Mouse (Mus musculus) lung, embryonic 16.5 days (tissue): ENCODE results near the gene Bag5. TPM values are rescaled to one million over a fixed set of nuclear protein-coding genes. Genes with fewer than 3 reads are reported as not detected.

Experiments used
- ATAC-seq: fragments of 200-750 bp; cut with Nextera tagmentation; 2 replicates; pipeline ENCODE4 v1.8.0; 2017; ENCODE audit warnings: low read depth, mild to moderate bottlenecking, moderate library complexity
- H3K27ac ChIP-seq: fragments of 300-500 bp; sonication (generic); 2 replicates; pipeline ENCODE4 v1.5.1; 2014; ENCODE audit warnings: mild to moderate bottlenecking, control low read depth, low read length
- H3K27me3 ChIP-seq: fragments of 300-500 bp; sonication (generic); 2 replicates; pipeline ENCODE4 v1.6.1; 2014; ENCODE audit warnings: low read depth, low read length, mixed read lengths; ENCODE audit not compliant: control insufficient read depth, insufficient read depth
- H3K36me3 ChIP-seq: fragments of 300-500 bp; sonication (generic); 2 replicates; pipeline ENCODE4 v1.6.1; 2014; ENCODE audit warnings: low read length; ENCODE audit not compliant: control insufficient read depth, insufficient read depth
- H3K4me1 ChIP-seq: fragments of 300-500 bp; sonication (generic); replicated peaks from 2 replicates; pipeline ENCODE4 v1.6.1; 2014; ENCODE audit warnings: low read length, mixed read lengths; ENCODE audit not compliant: control insufficient read depth, insufficient read depth
- H3K4me2 ChIP-seq: fragments of 300-500 bp; sonication (generic); 2 replicates; pipeline ENCODE4 v1.6.1; 2014; ENCODE audit warnings: low read depth, low read length, control low read depth
- H3K4me3 ChIP-seq: fragments of 300-500 bp; sonication (generic); 2 replicates; pipeline ENCODE4 v1.5.1; 2014; ENCODE audit warnings: mild to moderate bottlenecking, low read length, control low read depth
- H3K9ac ChIP-seq: fragments of 300-500 bp; sonication (generic); 2 replicates; pipeline ENCODE4 v1.6.1; 2014; ENCODE audit warnings: low read length, control low read depth
- H3K9me3 ChIP-seq: fragments of 300-500 bp; sonication (generic); 2 replicates; pipeline ENCODE4 v1.6.1; 2016; ENCODE audit warnings: low read length; ENCODE audit not compliant: control insufficient read depth
- WGBS: fragments of 180-500 bp; shearing (Covaris S2); extraction: QIAGEN DNeasy Blood & Tissue Kit; methylation state at CpG from one replicate; pipeline ENCODE4 v1.1.7; 2014; 5-methylcytosine and 5-hydroxymethylcytosine counted together
- polyA plus RNA-seq: library from polyadenylated mRNA; unstranded; fragments of >200 nt; fragmentation: Nextera tagmentation; extraction: Ambion mirVana; gene quantifications from 2 replicates; pipeline ENCODE4 v1.2.1, GENCODE M21; 2015

Gene Bag5
- polyA plus RNA-seq = 50.2 and 50.7 TPM in 2 replicates

DNA sequence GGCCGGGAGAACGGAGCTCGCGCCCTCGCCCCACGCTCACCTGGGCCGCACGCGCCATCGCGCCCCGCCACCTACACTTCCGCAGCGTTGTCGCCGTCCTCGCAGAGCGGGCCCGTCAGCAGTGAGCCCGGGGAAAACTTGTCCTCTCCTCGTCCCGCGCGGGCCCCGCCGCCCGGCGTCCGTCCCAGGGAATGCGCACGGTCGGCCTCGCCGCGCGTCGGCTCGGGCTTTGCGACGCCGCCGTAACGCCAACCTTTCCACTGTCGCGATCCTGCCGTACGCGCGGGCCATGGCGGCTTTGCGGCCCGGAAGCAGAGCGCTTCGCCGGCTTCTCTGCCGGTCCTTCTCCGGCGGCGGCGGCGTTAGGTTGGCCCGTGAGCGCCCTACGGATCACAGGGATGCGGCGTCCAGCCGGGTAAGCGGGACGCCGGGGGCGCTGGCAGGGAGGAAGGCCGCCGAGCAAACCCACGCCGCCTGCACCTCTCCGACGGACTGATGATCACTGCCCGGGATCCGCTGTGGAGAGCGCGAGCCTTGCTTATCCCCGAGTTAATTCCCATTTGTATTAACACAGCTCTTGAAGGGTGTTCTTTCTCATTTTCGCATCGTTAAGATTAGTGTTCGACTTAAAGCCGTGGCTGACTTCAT, at the start of gene Bag5, which contains the start of gene Apopt1:
TSS of gene Bag5 (minus strand) at position 254 of the 648 bp plus-strand sequence.
TSS of gene Apopt1 (plus strand) at position 258 of the 648 bp plus-strand sequence.
- no peaks in the 10 kb centered on the region for H3K9me3 ChIP-seq
- H3K36me3 ChIP-seq = peaks cover 26% of the 10 kb centered on the region
- peak within 1 kb of the TSS; percentile 88 for H3K4me2 ChIP-seq
- H3K27ac ChIP-seq = peak within 1 kb of the TSS; percentile 63
- 0% methylated on average over 57 of the region's 86 CpGs for WGBS
- H3K27me3 ChIP-seq = no peaks in the 10 kb centered on the region
- peak within 1 kb of the TSS; percentile 99 for H3K9ac ChIP-seq
- ATAC-seq = peak; percentile 96
- peaks cover 17% of the 10 kb centered on the region for H3K4me1 ChIP-seq
- H3K4me3 ChIP-seq = peak within 1 kb of the TSS; percentile 100

GRCm38 (mm10) chr12:111760306-111760908, 47.4 kb upstream of the Bag5 start:
- peak overlapping the region; percentile 84; the same call in 1 of the 2 replicates for H3K27ac ChIP-seq
- H3K36me3 ChIP-seq = peaks cover 2% of the 10 kb centered on the region
- H3K4me2 ChIP-seq = peak overlapping the region; percentile 99
- no peak overlapping the region for H3K9ac ChIP-seq
- peaks cover 20% of the 10 kb centered on the region for H3K4me1 ChIP-seq
- H3K27me3 ChIP-seq = no peaks in the 10 kb centered on the region
- 42% methylated on average over 7 of the region's 7 CpGs for WGBS
- H3K9me3 ChIP-seq = no peaks in the 10 kb centered on the region
- H3K4me3 ChIP-seq = peak overlapping the region; percentile 89
- peak; percentile 8; the same call in 1 of the 2 replicates for ATAC-seq

GRCm38 (mm10) chr12:111759176-111760061, 46.4 kb upstream of the Bag5 start:
- Histone ChIP-seq H3K36me3 (peaks cover 2% of the 10 kb centered on the region), H3K9ac (peak overlapping the region; percentile 90), H3K9me3 (no peaks in the 10 kb centered on the region), H3K27me3 (no peaks in the 10 kb centered on the region), H3K4me1 (peaks cover 20% of the 10 kb centered on the region), H3K4me3 (peak overlapping the region; percentile 89), H3K27ac (peak overlapping the region; percentile 84), H3K4me2 (peak overlapping the region; percentile 99)
- peak; percentile 37 for ATAC-seq
- under 1% methylated on average over 35 of the region's 35 CpGs for WGBS

DNA sequence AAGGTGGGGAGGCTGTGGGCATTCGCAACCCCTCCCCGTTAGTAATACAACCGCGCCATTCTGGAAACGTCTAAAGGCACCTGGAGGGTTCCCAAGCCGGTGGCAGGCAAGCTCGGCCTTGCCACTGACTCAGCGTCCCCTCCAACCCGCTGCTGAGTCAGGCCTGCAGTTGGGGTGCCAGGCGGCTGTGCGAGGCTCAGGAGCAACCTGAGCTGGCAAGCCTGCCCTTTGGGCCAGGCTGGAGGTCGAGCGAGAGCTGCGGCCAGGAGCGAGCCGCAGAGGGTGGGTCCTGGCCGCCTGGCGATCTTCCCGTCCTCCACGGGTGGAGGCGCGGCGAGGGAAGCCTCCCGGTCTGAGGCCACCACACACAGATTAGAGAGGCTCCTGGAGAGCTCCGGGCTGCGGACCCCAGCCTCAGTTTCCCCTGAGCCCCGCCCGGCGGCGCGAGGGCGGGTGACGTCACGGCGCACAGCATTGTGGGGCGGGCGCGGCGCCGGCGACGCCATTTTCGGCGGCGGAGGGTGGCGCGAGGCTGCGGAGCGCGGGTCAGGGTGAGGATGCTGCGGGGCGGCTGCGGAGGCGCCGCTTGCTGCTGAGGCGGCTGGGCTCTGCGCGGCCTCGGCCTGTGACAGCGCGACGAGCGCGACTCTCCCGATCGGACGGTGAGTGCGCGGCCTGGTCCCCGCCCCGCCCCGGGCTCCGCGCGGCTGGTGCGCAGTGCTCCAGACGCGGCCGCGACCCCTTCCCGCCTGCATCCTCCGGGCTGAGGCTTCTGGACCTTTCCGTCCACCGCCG, 45.5 kb upstream of the Bag5 start, which contains the start of gene Klc1:
TSS of gene Klc1 (plus strand) at position 469 of the 795 bp plus-strand sequence.
- WGBS = under 1% methylated on average over 65 of the region's 85 CpGs
- H3K9me3 ChIP-seq = no peaks in the 10 kb centered on the region
- peak within 1 kb of the TSS; percentile 99 for H3K4me2 ChIP-seq
- peak within 1 kb of the TSS; percentile 84 for H3K27ac ChIP-seq
- peaks cover 2% of the 10 kb centered on the region; the same call in 1 of the 2 replicates for H3K36me3 ChIP-seq
- peak; percentile 82 for ATAC-seq
- H3K9ac ChIP-seq = peak within 1 kb of the TSS; percentile 90
- no peaks in the 10 kb centered on the region for H3K27me3 ChIP-seq
- peaks cover 20% of the 10 kb centered on the region for H3K4me1 ChIP-seq
- peak within 1 kb of the TSS; percentile 89 for H3K4me3 ChIP-seq

DNA sequence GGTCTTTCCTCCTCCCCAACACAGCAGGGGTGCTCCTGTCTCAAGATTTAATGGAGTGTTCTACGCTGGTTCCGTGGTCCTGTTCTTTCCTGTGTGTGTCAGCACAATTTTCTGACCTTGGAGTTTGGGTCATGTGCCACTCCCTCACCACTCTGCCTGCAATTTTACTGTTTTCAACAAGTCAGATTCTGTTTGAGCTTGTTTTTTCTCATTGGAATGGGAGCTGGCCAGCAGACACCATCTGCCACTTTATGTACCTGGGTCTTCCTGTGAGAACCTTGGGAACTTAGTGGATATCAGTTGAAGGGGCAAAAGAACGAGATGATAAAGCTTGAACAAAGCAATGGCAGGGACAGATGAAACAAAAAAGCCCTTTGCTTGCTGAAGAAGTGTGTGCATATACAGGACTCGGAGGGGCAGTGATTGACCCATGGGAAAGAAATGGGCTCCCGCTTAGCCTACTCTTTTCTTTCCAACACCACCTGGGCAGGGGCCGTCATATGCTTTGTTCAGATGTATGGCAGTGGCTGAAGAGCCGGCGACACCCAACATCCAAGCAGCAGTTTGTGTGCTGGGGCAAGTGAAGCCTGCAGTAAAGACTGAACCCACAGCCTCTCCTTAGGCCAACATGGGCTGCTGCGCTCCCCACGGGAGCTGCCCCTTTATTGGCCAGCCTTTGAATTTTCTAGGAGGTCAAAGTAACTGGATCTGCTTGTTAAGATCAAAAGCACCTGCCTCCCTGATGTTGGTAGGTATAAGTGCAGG, 44.7 kb upstream of the Bag5 start:
- peak overlapping the region; percentile 89 for H3K4me3 ChIP-seq
- H3K4me1 ChIP-seq = peaks cover 20% of the 10 kb centered on the region
- peaks cover 2% of the 10 kb centered on the region; the same call in 1 of the 2 replicates for H3K36me3 ChIP-seq
- no peak for ATAC-seq
- no peaks in the 10 kb centered on the region for H3K9me3 ChIP-seq
- H3K4me2 ChIP-seq = peak overlapping the region; percentile 99
- 45% methylated on average over 10 of the region's 10 CpGs for WGBS
- H3K9ac ChIP-seq = peak overlapping the region; percentile 90
- no peak overlapping the region for H3K27ac ChIP-seq
- no peaks in the 10 kb centered on the region for H3K27me3 ChIP-seq

DNA sequence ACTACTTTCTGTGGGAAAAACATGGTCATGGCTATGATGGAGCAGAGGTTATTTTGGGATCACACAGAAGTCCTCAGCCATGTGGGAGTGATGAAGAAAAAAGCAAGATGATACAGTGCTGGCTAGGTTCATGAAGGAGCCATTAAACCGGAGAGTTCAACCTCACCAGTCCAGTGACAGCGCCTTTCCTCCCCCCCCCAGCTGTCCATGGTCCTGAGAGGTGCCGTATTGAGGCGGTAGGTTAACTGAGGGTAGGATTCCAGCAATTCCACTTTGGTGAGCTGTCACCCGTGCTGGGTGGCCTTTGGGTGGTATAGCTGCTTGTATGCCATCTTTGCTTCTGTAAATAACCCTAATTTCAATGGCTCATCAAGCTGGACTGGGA, 43.6 kb upstream of the Bag5 start:
- ATAC-seq = no peak
- Histone ChIP-seq H3K9ac (no peak overlapping the region), H3K27ac (no peak overlapping the region), H3K4me1 (peaks cover 20% of the 10 kb centered on the region), H3K36me3 (no peaks in the 10 kb centered on the region), H3K27me3 (no peaks in the 10 kb centered on the region), H3K4me3 (no peak overlapping the region), H3K9me3 (no peaks in the 10 kb centered on the region), H3K4me2 (no peak overlapping the region)
- WGBS = 23% methylated on average over 5 of the region's 5 CpGs

DNA sequence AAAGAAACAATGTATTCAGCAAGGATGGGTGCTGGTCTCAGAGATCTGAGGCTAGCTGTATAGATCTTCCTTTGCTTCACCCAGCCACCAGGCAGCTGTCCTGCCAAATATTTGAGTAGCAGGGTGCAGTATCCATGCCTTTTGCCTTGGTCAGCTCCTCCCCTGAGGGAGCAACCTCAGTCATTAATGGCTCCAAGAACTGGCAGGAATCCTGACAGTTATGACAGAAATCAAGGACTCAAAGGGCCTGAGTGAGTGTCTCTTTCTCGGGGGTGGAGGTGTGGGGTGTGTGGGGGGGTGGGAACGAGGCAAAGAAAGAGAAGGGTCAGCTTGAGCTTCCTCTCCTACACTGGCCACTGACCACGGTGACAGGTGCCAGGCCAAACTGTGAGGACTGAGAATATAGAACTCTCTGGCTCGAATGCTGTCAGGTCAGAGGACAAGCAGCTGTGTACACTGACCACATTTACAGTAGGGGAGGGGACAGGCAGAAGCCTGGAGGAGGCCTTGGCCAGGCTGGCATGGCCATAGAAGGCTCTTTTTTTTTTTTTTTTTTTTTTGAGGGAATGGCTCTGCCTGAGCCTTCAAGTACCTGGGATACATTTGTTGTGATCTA, 43.1 kb upstream of the Bag5 start:
- Histone ChIP-seq H3K4me2 (no peak overlapping the region), H3K27me3 (no peaks in the 10 kb centered on the region), H3K9me3 (no peaks in the 10 kb centered on the region), H3K4me1 (peaks cover 17% of the 10 kb centered on the region), H3K9ac (no peak overlapping the region), H3K4me3 (no peak overlapping the region), H3K27ac (no peak overlapping the region), H3K36me3 (no peaks in the 10 kb centered on the region)
- no peak for ATAC-seq
- 29% methylated on average over 4 of the region's 4 CpGs for WGBS

DNA sequence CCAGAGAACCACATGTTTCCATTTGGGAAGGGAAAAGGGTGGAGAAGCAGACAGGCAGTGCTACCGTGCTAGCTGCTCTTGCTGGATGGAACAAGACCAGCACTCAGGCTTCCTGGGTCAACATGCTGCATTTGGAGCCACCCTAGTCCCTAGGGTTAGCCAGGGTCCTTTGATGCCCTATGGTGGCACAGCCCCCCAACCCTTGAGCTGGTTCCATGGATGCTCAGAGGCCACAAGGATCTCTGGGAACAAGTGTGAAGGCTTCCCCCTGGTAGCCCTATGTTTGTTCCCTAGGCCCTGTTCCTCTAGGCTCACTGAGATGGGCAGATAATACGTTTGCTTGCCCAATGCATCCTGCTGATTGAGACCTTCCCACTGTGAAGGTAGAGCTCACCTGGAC, 42.2 kb upstream of the Bag5 start:
- 38% methylated on average over 2 of the region's 2 CpGs for WGBS
- ATAC-seq = no peak
- Histone ChIP-seq H3K27ac (no peak overlapping the region), H3K4me3 (no peak overlapping the region), H3K4me2 (no peak overlapping the region), H3K9ac (no peak overlapping the region), H3K4me1 (peaks cover 10% of the 10 kb centered on the region), H3K36me3 (no peaks in the 10 kb centered on the region), H3K9me3 (no peaks in the 10 kb centered on the region), H3K27me3 (no peaks in the 10 kb centered on the region)
